Mouse (Mus musculus): Measurements from ENCODE around the gene Gabrr1. TPM values are rescaled to one million over a fixed set of nuclear protein-coding genes. Genes with fewer than 3 reads are reported as not detected.
"Not testable (repeated sequence)": the region's sequence is repeated elsewhere in the genome, so short reads cannot be mapped to it uniquely, and the experiment has no call there.

Gabrr1 gene
- not detected in 2 replicates for polyA plus RNA-seq (2015; fragmentation: Nextera tagmentation; extraction: Ambion mirVana)

DNA sequence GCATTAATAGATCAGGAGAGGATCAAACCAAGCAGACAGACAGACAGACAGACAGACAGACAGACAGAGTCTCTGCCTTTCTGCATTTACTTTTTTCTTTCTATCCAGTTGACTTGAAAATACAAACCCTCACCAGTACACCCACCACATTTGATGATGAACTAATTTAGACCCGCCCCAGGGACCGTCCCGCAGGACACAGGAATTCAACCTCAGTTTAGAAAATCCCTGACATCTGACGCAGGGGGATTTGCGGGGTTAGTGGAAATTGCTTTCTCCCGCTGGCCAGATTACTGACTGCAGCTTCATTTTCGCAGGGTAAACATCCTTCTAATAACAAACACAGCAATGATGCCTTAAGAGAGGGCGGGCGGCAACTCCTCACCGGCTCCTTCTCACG, at the start of gene Gabrr1:
Gabrr1 (plus strand) TSS at position 301 of the 400 bp plus-strand sequence.
- 52% methylated on average over 11 of the region's 11 CpGs for WGBS

DNA sequence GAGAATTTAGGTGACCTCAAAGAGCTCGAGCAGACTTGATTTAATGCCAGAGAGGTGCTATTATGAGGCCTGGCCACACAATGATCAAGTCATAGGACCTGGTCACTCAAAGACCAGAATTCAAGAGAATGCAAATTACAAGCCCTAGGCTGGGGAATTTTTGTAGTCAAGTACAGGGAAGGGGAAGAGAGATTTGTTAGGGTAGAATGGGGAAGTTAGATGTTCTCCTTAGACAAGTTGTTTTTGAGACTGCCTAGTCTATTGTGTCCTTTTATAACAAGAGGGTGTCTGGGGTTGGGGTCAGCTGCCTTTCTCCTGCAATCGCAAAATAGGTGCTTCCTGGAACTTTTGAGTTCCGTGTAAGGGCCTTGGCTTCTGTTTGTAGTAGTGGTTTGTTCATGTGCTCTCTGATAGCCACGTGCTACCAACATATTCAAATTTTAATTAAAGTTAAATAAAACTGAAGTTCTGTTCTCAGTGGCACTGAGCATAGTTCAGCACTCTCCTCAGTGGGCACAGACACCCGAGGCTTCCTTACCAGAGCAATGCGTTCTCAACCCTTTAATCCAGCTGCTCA, 33.1 kb upstream of the Gabrr1 start:
- Histone ChIP-seq H3K4me3 (no peak overlapping the region), H3K9ac (no peak overlapping the region), H3K27ac (no peak overlapping the region), H3K9me3 (no peaks in the 10 kb centered on the region), H3K27me3 (no peaks in the 10 kb centered on the region), H3K36me3 (no peaks in the 10 kb centered on the region), H3K4me2 (no peak overlapping the region), H3K4me1 (no peaks in the 10 kb centered on the region)
- ATAC-seq (ENCODE audit: borderline replicate concordance, extremely low read depth, low FRiP score, low TSS enrichment): no peak
- WGBS: 77% methylated on average over 6 of the region's 6 CpGs

More for the DNA sequence above, at the start of gene Gabrr1:
- H3K27ac ChIP-seq: no peak within 1 kb of the TSS
- no peaks in the 10 kb centered on the region for H3K27me3 ChIP-seq
- ATAC-seq (ENCODE audit: borderline replicate concordance, extremely low read depth, low FRiP score, low TSS enrichment): no peak
- H3K36me3 ChIP-seq: no peaks in the 10 kb centered on the region
- no peak within 1 kb of the TSS for H3K9ac ChIP-seq
- no peaks in the 10 kb centered on the region for H3K9me3 ChIP-seq
- no peak within 1 kb of the TSS for H3K4me2 ChIP-seq
- H3K4me3 ChIP-seq: no peak within 1 kb of the TSS
- no peaks in the 10 kb centered on the region for H3K4me1 ChIP-seq

DNA sequence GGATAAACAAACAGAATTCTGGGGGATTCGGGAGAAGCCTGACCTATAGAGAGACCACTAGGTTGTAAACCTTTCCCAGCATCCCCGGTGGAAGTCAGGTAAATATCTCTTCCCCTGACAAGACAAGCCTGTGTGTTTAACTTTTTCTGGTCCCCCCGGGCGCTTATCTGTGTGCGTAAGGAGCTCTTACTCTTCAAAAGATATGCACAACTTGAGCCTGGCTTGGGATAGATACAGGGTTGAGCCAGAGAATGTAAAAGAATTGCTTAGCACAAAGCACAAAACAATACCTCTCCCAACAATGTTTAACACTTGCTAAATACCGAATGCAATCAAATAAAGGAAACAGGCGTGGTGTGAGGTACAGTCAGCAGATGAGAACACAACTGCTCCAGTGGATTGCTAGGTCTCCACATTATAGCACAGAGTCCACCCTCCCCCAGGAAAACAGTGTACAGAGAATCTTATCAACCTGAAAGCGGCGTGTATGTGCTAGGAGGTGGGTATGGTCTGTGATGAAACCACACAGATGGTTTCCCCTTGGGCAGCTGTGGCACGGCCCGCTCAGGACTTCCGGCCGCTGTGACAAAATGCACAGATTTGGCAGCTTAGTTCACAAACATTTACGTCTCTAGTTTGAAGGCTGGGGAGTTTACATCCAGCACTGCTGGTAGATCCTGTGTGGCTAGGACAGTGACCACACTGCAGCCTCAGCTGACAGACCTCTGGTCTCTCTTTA, 22.4 kb upstream of the Gabrr1 start:
- H3K4me1 ChIP-seq: no peaks in the 10 kb centered on the region
- no peak overlapping the region for H3K9ac ChIP-seq
- H3K4me2 ChIP-seq: no peak overlapping the region
- no peaks in the 10 kb centered on the region for H3K36me3 ChIP-seq
- H3K27me3 ChIP-seq: no peaks in the 10 kb centered on the region
- no peak overlapping the region for H3K4me3 ChIP-seq
- ATAC-seq (ENCODE audit: borderline replicate concordance, extremely low read depth, low FRiP score, low TSS enrichment): no peak
- 44% methylated on average over 14 of the region's 14 CpGs for WGBS
- no peak overlapping the region for H3K27ac ChIP-seq
- H3K9me3 ChIP-seq: no peaks in the 10 kb centered on the region

DNA sequence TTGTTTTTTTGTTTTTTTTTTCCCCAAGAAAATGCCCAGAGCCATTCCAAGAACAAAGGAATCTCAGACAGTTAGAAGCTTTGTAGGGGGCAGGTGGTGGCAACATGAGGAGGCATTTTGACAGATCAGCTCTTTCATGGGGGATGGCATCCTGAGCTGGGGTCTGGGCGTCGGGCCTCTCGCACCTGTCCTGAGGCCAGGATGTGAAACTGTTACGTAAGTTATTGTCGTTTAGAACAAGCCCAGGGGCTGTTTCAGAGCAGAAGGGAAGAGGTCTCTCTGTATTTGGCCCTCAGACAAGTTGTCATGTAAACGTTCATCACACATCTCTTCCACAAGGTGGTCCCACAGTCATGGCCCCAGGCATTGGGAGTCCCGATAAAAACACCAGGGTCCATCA, 21.5 kb upstream of the Gabrr1 start:
- H3K4me2 ChIP-seq: no peak overlapping the region
- H3K4me1 ChIP-seq: no peaks in the 10 kb centered on the region
- H3K9me3 ChIP-seq: no peaks in the 10 kb centered on the region
- H3K4me3 ChIP-seq: no peak overlapping the region
- WGBS: 74% methylated on average over 7 of the region's 7 CpGs
- no peak for ATAC-seq (ENCODE audit: borderline replicate concordance, extremely low read depth, low FRiP score, low TSS enrichment)
- no peaks in the 10 kb centered on the region for H3K36me3 ChIP-seq
- no peak overlapping the region for H3K27ac ChIP-seq
- no peaks in the 10 kb centered on the region for H3K27me3 ChIP-seq
- no peak overlapping the region for H3K9ac ChIP-seq

DNA sequence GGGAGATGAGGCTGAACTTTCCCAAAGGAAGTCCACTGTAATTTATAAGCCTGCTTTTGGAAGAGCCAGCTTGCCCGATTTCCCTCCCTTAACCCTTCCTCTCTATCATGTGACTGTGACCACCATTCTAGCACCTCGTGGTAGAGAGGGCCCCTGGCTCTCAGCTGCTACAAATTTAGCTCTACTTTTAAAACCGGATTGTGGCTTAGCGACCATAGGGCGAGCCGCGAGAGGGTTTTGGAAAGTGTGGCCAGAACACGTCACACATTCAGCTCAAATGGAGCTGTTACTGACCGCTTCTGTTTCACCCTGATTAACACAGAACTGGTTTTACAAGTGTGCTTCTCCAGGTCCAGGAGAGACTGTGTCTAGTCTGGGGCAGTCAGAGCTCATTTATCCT, 21.0 kb upstream of the Gabrr1 start:
- H3K4me3 ChIP-seq: no peak overlapping the region
- no peak overlapping the region for H3K4me2 ChIP-seq
- no peaks in the 10 kb centered on the region for H3K27me3 ChIP-seq
- no peak overlapping the region for H3K9ac ChIP-seq
- 85% methylated on average over 9 of the region's 9 CpGs for WGBS
- no peaks in the 10 kb centered on the region for H3K9me3 ChIP-seq
- H3K36me3 ChIP-seq: no peaks in the 10 kb centered on the region
- no peak overlapping the region for H3K27ac ChIP-seq
- no peaks in the 10 kb centered on the region for H3K4me1 ChIP-seq
- no peak for ATAC-seq (ENCODE audit: borderline replicate concordance, extremely low read depth, low FRiP score, low TSS enrichment)

DNA sequence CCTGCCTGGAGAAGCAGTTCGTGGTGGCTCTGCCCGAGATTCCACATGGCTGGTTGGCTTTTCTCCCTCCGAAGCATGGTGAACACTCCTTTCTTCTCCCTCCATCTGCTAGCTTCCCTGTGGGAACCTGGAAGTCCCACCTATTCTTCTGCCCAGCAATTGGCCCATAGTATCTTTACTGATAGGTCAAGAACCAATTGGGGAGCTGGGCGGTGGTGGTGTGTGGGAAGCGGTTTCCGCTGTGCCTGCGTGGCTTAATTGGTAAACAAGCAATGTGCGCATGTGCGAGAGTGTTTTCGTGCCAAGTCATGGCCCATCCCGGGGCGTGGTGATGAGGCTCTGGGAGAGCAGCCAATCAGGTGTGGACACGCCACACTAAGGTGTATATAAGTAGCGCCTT, 19.5 kb upstream of the Gabrr1 start:
- ATAC-seq (ENCODE audit: borderline replicate concordance, extremely low read depth, low FRiP score, low TSS enrichment); H3K27ac ChIP-seq; H3K9ac ChIP-seq; H3K9me3 ChIP-seq; H3K27me3 ChIP-seq; H3K4me2 ChIP-seq; H3K4me3 ChIP-seq; H3K4me1 ChIP-seq; H3K36me3 ChIP-seq: not testable (repeated sequence)
- WGBS: 95% methylated on average over 10 of the region's 14 CpGs

DNA sequence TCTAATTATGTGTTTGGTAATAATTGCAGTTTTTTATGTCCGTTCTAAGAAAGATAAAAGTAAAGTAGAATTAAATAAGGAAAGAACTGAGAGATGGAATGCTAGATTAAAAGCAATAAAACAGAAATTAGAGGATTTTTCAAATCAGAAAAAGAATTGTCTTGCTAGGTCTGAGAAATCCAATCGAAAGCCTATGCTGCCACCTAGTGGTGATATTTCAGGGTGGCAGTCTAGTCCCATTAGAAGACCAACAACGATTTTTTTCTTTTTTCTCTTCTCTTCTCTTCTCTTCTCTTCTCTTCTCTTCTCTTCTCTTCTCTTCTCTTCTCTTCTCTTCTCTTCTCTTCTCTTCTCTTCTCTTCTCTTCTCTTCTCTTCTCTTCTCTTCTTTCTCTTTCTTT, 13.2 kb upstream of the Gabrr1 start:
- not testable (repeated sequence) for H3K9me3 ChIP-seq; H3K4me2 ChIP-seq; H3K4me1 ChIP-seq; H3K27me3 ChIP-seq; H3K36me3 ChIP-seq; H3K4me3 ChIP-seq; H3K27ac ChIP-seq; ATAC-seq (ENCODE audit: borderline replicate concordance, extremely low read depth, low FRiP score, low TSS enrichment); H3K9ac ChIP-seq
- WGBS: 3% methylated on average over 3 of the region's 3 CpGs

DNA sequence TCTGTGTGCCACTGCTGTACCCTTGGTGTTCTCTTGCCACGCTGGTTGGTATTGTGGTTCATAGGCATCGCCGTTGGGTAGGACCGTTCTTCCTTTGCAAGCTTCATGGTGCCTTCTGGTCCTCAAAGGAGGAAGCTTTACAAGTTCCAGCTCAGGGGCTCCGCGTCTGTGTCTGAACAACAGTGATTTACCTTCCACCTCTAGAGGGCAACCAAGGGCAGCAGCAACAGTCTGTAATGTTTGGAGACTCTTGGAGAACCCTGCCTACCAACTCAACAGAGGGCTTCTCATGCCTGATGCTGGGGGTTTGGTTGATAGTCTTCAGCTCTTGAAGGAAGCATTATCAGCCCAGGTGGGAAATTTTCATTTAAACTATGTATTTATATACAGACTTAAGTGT, 7.8 kb upstream of the Gabrr1 start:
- Histone ChIP-seq H3K27ac (no peak overlapping the region), H3K9ac (no peak overlapping the region), H3K27me3 (no peaks in the 10 kb centered on the region), H3K4me2 (no peak overlapping the region), H3K9me3 (no peaks in the 10 kb centered on the region), H3K36me3 (no peaks in the 10 kb centered on the region), H3K4me1 (no peaks in the 10 kb centered on the region), H3K4me3 (no peak overlapping the region)
- WGBS: 77% methylated on average over 6 of the region's 6 CpGs
- ATAC-seq (ENCODE audit: borderline replicate concordance, extremely low read depth, low FRiP score, low TSS enrichment): no peak

DNA sequence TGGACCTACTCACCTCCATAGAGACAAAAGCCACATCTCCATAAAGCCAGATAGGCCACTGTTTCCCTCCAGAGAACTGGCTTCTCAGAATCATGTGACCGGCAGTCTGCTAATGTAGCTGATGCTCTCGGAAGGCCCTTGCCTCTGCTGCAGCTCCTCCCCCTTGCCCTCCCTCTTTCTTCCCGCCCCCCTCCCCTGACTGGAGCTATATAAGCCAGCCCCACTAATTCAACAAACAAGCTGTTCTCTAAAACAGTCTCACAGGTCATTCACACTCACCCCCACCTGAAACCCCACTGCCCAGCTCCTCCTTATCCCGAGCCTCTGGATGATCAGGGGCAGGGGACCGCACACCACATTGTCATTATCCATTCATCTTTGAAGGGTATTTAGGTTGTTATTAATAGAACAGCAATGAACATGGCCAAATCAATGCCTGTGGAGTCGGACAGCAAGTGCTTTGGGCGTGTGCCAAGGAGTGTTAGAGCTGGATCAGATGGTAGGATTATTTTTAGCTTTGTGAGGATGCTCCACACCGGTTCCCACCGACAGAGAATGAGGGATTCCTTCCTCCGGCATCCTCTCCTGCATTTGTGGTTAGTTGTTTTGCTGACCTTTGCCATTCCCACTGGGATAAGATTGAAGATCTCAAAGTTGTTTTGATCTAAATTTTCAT, 6.8 kb upstream of the Gabrr1 start:
- H3K27ac ChIP-seq: no peak overlapping the region
- ATAC-seq (ENCODE audit: borderline replicate concordance, extremely low read depth, low FRiP score, low TSS enrichment): no peak
- H3K36me3 ChIP-seq: no peaks in the 10 kb centered on the region
- H3K4me2 ChIP-seq: no peak overlapping the region
- no peaks in the 10 kb centered on the region for H3K4me1 ChIP-seq
- no peak overlapping the region for H3K4me3 ChIP-seq
- no peak overlapping the region for H3K9ac ChIP-seq
- H3K9me3 ChIP-seq: no peaks in the 10 kb centered on the region
- 45% methylated on average over 10 of the region's 10 CpGs for WGBS
- H3K27me3 ChIP-seq: no peaks in the 10 kb centered on the region

DNA sequence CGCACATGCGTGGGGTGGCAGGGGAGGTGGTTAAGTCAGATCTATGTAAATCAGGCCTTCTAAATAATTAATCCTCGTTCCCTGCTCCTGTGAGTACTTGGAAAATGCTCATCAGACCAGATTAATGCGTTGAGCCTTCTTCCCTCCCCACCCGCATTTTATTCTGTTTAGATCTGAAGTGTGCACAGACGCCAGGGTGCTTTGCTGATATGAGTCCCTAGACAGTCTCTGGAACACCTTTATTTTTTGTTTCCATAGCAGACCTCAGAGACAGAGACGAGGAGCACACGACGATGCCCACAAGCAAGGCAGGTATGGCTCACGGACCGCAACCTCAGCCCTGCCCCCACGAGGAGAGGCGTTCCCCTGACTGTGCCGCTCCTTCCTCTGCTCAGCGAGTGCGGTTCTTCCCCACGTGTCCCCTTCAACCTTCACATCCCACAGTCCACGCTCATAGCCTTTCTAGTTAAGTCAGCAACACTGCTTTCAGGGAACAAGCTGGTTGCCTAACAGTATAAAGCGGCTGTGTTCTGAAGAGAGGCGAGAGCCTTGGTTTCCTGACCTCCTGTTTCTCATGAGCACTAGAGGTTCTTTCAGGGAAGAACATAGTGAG, 14.5 kb downstream of the Gabrr1 start:
- Histone ChIP-seq H3K9ac (no peak overlapping the region), H3K27me3 (0 out of 2 replicates have a peak, but pooled peaks cover 7% of the 10 kb centered on the region), H3K4me1 (peaks cover 4% of the 10 kb centered on the region; the same call in 1 of the 2 replicates), H3K36me3 (no peaks in the 10 kb centered on the region), H3K27ac (no peak overlapping the region), H3K4me2 (no peak overlapping the region), H3K4me3 (no peak overlapping the region), H3K9me3 (no peaks in the 10 kb centered on the region)
- ATAC-seq (ENCODE audit: borderline replicate concordance, extremely low read depth, low FRiP score, low TSS enrichment): no peak
- WGBS: 28% methylated on average over 20 of the region's 20 CpGs

DNA sequence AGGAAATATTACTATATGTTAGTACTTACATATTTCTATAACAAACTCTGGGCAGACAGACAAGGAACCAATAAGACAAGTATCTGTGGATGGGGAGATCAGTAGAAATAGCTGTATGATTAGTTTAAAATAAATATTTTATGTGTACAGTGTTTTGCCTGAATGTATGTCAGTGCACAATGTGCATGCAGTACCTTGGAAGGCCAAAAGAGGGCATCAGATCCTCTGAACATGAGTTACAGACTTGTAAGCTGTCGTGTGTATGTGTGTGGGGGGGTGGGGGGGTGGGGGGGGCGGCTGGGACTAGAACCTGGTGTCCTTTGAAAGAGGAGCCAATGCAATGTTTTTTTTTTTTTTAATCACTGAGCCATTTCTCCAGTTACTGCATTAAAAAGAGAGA, 15.5 kb downstream of the Gabrr1 start:
- Histone ChIP-seq H3K4me3 (no peak overlapping the region), H3K4me2 (no peak overlapping the region), H3K9ac (no peak overlapping the region), H3K9me3 (no peaks in the 10 kb centered on the region), H3K36me3 (no peaks in the 10 kb centered on the region), H3K27me3 (0 out of 2 replicates have a peak, but pooled peaks cover 7% of the 10 kb centered on the region), H3K4me1 (peaks cover 4% of the 10 kb centered on the region; the same call in 1 of the 2 replicates), H3K27ac (no peak overlapping the region)
- ATAC-seq (ENCODE audit: borderline replicate concordance, extremely low read depth, low FRiP score, low TSS enrichment): no peak
- 8% methylated on average over 2 of the region's 2 CpGs for WGBS

DNA sequence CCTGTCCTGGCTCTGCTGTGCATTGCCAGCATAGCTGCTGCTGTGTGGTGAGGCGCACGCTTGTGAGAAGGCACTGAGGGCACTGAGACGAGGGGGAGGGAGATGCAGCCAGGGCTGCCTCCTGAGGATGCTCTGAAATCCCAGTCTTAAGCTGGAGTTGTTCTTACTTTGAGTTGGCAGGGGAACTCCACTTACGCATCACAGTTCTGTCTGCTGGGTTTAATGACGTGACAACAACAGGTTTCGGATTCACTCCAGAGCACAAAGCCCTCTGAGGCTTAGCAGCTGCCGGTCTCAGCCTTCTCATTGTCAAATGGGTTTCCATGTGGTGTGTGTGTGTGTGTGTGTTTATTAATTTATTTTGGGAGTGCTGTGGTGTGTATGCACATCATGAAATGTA, 16.8 kb downstream of the Gabrr1 start:
- Histone ChIP-seq H3K27me3 (0 out of 2 replicates have a peak, but pooled peaks cover 7% of the 10 kb centered on the region), H3K9me3 (no peaks in the 10 kb centered on the region), H3K36me3 (no peaks in the 10 kb centered on the region), H3K4me3 (no peak overlapping the region), H3K4me1 (peaks cover 4% of the 10 kb centered on the region; the same call in 1 of the 2 replicates), H3K4me2 (no peak overlapping the region), H3K27ac (no peak overlapping the region), H3K9ac (no peak overlapping the region)
- 33% methylated on average over 7 of the region's 7 CpGs for WGBS
- ATAC-seq (ENCODE audit: borderline replicate concordance, extremely low read depth, low FRiP score, low TSS enrichment): peak; percentile 73; the same call in 1 of the 2 replicates

All from lung, embryonic 15.5 days (tissue).